Mouse (Mus musculus): ENCODE data around the gene Mybpc2. TPM values are rescaled to one million over a fixed set of nuclear protein-coding genes. Genes with fewer than 3 reads are reported as not detected.

Gene Mybpc2
- polyA plus RNA-seq, 2 experiments = 0.03 to 0.15 TPM

DNA sequence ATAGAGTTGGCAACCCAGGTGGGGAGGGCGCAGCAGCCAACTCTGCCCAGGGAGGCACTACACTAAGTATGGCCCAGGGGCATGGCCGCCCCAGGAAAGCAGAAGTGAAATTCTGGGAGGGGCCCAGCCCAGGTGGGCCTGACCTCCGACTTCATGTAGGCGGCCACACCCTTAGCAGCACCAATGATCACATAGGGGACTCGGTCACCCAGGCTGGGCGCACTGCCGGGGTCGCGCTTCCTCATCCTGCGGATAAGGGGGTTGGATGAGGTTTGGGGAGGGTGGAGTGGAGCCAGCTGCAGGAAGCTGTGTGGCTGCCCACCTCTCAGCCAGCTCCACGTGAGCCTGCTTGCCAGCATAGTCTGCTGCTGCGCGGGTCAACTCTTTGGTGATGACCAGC lies 9.8 kb upstream of the Mybpc2 start:
- 85% methylated on average over 13 of the region's 13 CpGs for WGBS
- Histone ChIP-seq H3K4me3 (replicated peaks; ENCODE audit: low read length) (no peak overlapping the region), H3K4me1 (ENCODE audit: control insufficient read depth, insufficient read depth, low read length) (no peaks in the 10 kb centered on the region), H3K36me3 (ENCODE audit: control insufficient read depth, insufficient read depth, low read length) (peaks cover 69% of the 10 kb centered on the region), H3K27ac (replicated peaks; ENCODE audit: low read depth, low read length) (no peak overlapping the region), H3K27me3 (ENCODE audit: control insufficient read depth, insufficient read depth, low read length) (0 out of 2 replicates have a peak, but pooled peaks cover 6% of the 10 kb centered on the region), H3K9me3 (ENCODE audit: control insufficient read depth, low read length) (no peaks in the 10 kb centered on the region), H3K9ac (ENCODE audit: low read depth, low read length, severe bottlenecking) (no peak overlapping the region), H3K4me2 (replicated peaks; ENCODE audit: low read depth, low read length, severe bottlenecking) (no peak overlapping the region)
- DNase-seq (ENCODE audit: low spot score) (no peak), ATAC-seq (ENCODE audit: low FRiP score, low read depth) (no peak)
- no peak for TF ChIP-seq POLR2A (IDR thresholded peaks at IDR 0.05; ENCODE audit: borderline replicate concordance, extremely low read depth, insufficient read depth, insufficient read length)

DNA sequence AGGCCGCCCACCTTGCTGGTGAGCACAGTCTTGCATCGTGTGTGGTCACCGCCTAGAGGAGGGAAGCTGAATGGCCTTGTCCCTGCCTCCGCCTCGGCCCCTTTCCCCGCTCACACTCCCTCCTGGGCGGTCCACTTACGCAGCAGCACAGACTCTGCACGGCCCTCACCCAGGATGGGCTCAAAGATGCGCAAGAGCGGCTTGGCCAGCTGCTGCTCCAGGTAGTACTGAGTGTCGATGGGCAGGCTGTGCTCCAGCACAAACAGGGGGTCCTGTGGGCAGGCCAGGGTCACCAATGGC lies 9.2 kb upstream of the Mybpc2 start:
- TF ChIP-seq POLR2A (IDR thresholded peaks at IDR 0.05; ENCODE audit: borderline replicate concordance, extremely low read depth, insufficient read depth, insufficient read length) = no peak
- ATAC-seq (ENCODE audit: low FRiP score, low read depth) = no peak
- H3K9ac ChIP-seq (ENCODE audit: low read depth, low read length, severe bottlenecking) = no peak overlapping the region
- H3K27ac ChIP-seq (replicated peaks; ENCODE audit: low read depth, low read length) = no peak overlapping the region
- 0 out of 2 replicates have a peak, but pooled peaks cover 6% of the 10 kb centered on the region for H3K27me3 ChIP-seq (ENCODE audit: control insufficient read depth, insufficient read depth, low read length)
- no peaks in the 10 kb centered on the region for H3K9me3 ChIP-seq (ENCODE audit: control insufficient read depth, low read length)
- DNase-seq (ENCODE audit: low spot score) = no peak
- peaks cover 65% of the 10 kb centered on the region for H3K36me3 ChIP-seq (ENCODE audit: control insufficient read depth, insufficient read depth, low read length)
- WGBS = 71% methylated on average over 12 of the region's 12 CpGs
- H3K4me1 ChIP-seq (ENCODE audit: control insufficient read depth, insufficient read depth, low read length) = no peaks in the 10 kb centered on the region
- H3K4me2 ChIP-seq (replicated peaks; ENCODE audit: low read depth, low read length, severe bottlenecking) = no peak overlapping the region
- H3K4me3 ChIP-seq (replicated peaks; ENCODE audit: low read length) = no peak overlapping the region

DNA sequence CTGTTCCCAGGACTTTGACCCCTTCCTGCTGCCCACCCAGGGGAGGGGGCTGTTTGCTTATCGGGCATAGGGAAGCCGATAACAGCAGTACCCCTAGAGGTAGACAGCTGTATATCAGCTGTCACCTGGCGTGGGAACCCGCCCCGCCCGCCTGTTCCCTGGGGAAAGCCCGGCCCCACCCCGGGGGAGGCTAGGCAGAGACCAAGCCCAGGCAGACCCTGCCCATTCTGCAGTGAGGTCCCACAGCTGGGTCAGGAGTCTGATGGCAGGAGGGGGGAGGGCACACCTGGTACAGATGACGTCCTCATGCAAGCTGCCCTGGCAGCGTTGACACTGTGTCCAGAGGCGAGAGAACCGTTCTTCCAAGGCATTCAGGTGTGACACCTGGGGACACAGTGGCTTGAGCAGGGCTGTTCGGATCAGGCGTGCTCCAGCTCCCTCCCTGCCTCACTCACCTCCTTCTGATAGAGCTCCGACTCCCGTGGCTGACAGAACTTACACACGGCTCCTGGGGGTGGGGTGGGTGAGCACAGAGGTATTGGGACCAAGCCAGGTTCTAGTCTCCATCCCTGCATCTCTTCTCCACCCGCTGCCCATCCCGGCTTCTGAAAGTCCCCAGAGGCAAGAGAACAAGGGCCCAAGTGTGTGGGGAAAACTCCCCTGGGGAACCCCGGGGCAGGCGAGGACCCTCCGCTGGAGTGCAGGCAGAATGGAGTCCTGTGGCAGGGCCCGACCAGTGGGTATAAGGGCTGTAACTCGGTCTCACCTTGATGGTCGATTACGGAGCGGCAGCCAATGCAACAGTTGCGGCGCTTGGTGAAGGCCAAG lies 8.7 kb upstream of the Mybpc2 start:
- peaks cover 2% of the 10 kb centered on the region; the same call in 1 of the 2 replicates for H3K4me1 ChIP-seq (ENCODE audit: control insufficient read depth, insufficient read depth, low read length)
- no peak for TF ChIP-seq POLR2A (IDR thresholded peaks at IDR 0.05; ENCODE audit: borderline replicate concordance, extremely low read depth, insufficient read depth, insufficient read length)
- 0 out of 2 replicates have a peak, but pooled peaks cover 6% of the 10 kb centered on the region for H3K27me3 ChIP-seq (ENCODE audit: control insufficient read depth, insufficient read depth, low read length)
- H3K9me3 ChIP-seq (ENCODE audit: control insufficient read depth, low read length) = no peaks in the 10 kb centered on the region
- H3K27ac ChIP-seq (replicated peaks; ENCODE audit: low read depth, low read length) = no peak overlapping the region
- WGBS = 86% methylated on average over 24 of the region's 29 CpGs
- no peak overlapping the region for H3K9ac ChIP-seq (ENCODE audit: low read depth, low read length, severe bottlenecking)
- H3K4me3 ChIP-seq (replicated peaks; ENCODE audit: low read length) = no peak overlapping the region
- no peak for ATAC-seq (ENCODE audit: low FRiP score, low read depth)
- H3K36me3 ChIP-seq (ENCODE audit: control insufficient read depth, insufficient read depth, low read length) = peaks cover 59% of the 10 kb centered on the region
- no peak for DNase-seq (ENCODE audit: low spot score)
- H3K4me2 ChIP-seq (replicated peaks; ENCODE audit: low read depth, low read length, severe bottlenecking) = no peak overlapping the region

DNA sequence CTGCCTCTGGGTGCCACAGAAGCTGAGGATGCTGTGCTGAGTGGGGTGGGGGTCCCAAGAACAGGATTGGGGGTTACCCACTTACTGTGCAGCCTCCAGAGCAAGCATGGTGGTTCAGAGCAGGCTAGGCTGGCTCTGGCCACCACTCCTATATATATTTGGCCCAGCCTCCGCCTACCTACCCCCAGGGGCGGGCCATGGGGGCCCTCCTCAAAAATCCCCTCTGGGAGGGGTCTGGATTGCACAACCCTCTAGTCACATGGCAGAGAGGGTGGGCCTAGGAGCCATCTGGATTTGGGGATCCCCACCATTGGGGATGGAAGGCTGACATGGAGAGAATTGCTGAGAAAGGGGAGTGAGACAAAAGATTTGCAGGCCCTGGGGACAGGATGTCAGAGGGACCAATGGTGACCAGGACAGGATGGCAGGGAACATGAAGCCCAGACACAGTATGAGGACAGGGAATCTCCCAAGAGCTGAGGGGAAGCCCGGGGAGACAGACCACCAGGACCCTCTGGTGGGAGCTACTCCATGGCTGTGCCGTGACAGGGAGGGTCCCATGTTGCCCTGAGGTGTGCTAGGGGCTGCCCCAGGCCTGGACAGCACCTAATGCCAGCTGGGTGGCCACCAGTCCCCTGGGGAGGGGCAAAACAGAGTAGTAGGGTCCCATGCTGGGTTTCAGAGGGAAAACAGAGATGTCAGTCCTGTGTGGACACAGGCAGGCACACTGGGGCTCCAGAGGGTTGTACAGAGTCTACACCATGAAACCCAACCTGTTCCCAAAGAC lies 7.7 kb upstream of the Mybpc2 start, which contains the start of gene Spib:
Gene Spib, minus strand, starts transcription at position 126 of the 787 bp plus-strand sequence.
- no peak for TF ChIP-seq POLR2A (IDR thresholded peaks at IDR 0.05; ENCODE audit: borderline replicate concordance, extremely low read depth, insufficient read depth, insufficient read length)
- Histone ChIP-seq H3K9me3 (ENCODE audit: control insufficient read depth, low read length) (no peaks in the 10 kb centered on the region), H3K4me2 (replicated peaks; ENCODE audit: low read depth, low read length, severe bottlenecking) (no peak within 1 kb of the TSS), H3K9ac (ENCODE audit: low read depth, low read length, severe bottlenecking) (peak within 1 kb of the TSS; percentile 12; the same call in 1 of the 2 replicates), H3K27ac (replicated peaks; ENCODE audit: low read depth, low read length) (no peak within 1 kb of the TSS), H3K36me3 (ENCODE audit: control insufficient read depth, insufficient read depth, low read length) (peaks cover 49% of the 10 kb centered on the region), H3K4me1 (ENCODE audit: control insufficient read depth, insufficient read depth, low read length) (peaks cover 7% of the 10 kb centered on the region), H3K27me3 (ENCODE audit: control insufficient read depth, insufficient read depth, low read length) (peaks cover 8% of the 10 kb centered on the region; the same call in 1 of the 2 replicates), H3K4me3 (replicated peaks; ENCODE audit: low read length) (no peak within 1 kb of the TSS)
- ATAC-seq (ENCODE audit: low FRiP score, low read depth) (no peak), DNase-seq (ENCODE audit: low spot score) (no peak)
- WGBS = 74% methylated on average over 4 of the region's 4 CpGs

DNA sequence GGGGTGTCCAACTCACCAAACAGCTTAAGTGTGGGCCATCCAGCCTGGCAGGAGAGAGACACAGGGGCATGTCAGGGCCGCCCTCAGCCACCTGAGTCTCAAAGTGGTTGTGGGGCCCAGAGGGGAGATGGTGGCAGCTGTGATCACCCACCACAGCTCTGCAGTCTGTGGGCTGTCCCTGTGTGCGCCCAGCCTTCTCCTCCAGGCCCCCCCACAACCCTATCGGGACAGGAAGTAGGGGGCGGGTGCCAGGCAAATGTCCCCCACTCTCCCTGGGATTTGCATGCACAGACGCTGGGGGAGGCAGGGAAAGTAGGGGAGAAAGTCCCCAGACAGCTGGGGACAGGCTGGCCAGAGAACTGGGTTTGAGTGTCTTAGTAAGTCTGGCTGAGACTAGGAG lies 6.8 kb upstream of the Mybpc2 start:
- Histone ChIP-seq H3K4me2 (replicated peaks; ENCODE audit: low read depth, low read length, severe bottlenecking) (no peak overlapping the region), H3K27ac (replicated peaks; ENCODE audit: low read depth, low read length) (no peak overlapping the region), H3K4me3 (replicated peaks; ENCODE audit: low read length) (no peak overlapping the region), H3K36me3 (ENCODE audit: control insufficient read depth, insufficient read depth, low read length) (peaks cover 40% of the 10 kb centered on the region), H3K27me3 (ENCODE audit: control insufficient read depth, insufficient read depth, low read length) (peaks cover 11% of the 10 kb centered on the region), H3K9ac (ENCODE audit: low read depth, low read length, severe bottlenecking) (peak overlapping the region; percentile 12; the same call in 1 of the 2 replicates), H3K4me1 (ENCODE audit: control insufficient read depth, insufficient read depth, low read length) (peaks cover 7% of the 10 kb centered on the region), H3K9me3 (ENCODE audit: control insufficient read depth, low read length) (no peaks in the 10 kb centered on the region)
- no peak for ATAC-seq (ENCODE audit: low FRiP score, low read depth)
- no peak for DNase-seq (ENCODE audit: low spot score)
- TF ChIP-seq POLR2A (IDR thresholded peaks at IDR 0.05; ENCODE audit: borderline replicate concordance, extremely low read depth, insufficient read depth, insufficient read length) = no peak
- WGBS = 47% methylated on average over 4 of the region's 5 CpGs

All from limb, embryonic 14.5 days (tissue).